Mouse (Mus musculus): ENCODE measurements around the gene Olfr1410. TPM values are rescaled to one million over a fixed set of nuclear protein-coding genes. Genes with fewer than 3 reads are reported as not detected.

Olfr1410 gene
- polyA plus RNA-seq, 1 experiment from 2014 or later = not detected

DNA sequence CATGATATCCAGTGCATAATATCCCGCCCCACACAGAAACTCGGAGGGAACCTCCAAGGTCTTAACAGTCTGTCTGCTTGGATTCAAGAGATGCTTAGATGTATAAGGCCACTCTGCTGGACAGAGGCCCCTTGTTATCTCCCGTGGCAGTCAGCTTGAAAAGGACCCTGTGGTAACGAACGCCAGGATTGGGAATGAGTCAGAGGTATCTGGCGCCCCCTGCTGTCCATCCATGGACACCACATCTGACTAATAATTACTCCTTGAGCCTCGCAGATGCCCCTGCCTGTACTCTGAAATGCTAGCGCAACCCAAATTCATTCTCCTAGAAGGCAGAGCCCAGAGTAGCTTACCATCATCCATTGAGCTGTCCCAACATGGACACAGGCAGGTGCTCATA is 42.2 kb downstream of the Olfr1410 start:
- 0 out of 2 replicates have a peak overlapping the region, but pooled peaks have one; percentile 25 for H3K4me2 ChIP-seq
- no peak overlapping the region for H3K27ac ChIP-seq (ENCODE audit: low read depth)
- ATAC-seq (ENCODE audit: insufficient read depth) = peak; percentile 43; the same call in 1 of the 2 replicates

DNA sequence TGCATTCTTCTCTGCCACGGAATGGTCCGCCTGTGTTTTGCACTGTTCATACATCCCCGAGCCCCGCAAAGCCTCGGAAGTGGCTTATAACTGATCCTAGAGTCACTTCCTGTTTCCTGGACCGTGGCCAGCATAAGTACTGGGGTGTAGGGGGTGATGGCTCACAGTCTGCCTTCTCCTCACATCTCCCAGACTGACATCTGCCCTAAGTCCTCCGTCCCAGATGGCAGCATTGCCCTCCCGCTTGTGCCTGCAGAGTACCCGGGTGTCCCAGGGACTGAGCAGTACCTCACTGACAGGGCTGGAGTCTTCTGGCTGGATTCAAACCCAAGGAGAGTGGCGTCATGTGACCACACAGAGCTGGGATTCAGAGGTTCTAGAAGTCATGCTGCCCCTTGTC is 42.6 kb downstream of the Olfr1410 start:
- H3K27me3 ChIP-seq (ENCODE audit: insufficient read depth, low read length) = no peaks in the 10 kb centered on the region
- no peak for TF ChIP-seq CTCF (IDR thresholded peaks at IDR 0.05; ENCODE audit: low read depth)
- ATAC-seq (ENCODE audit: insufficient read depth) = 0 out of 2 replicates have a peak, but pooled peaks have one; percentile 22
- no peak overlapping the region for H3K4me3 ChIP-seq (ENCODE audit: low read depth, low read length)
- 0 out of 2 replicates have a peak overlapping the region, but pooled peaks have one; percentile 25 for H3K4me2 ChIP-seq
- no peaks in the 10 kb centered on the region for H3K4me1 ChIP-seq (ENCODE audit: insufficient read depth)
- no peaks in the 10 kb centered on the region for H3K9me3 ChIP-seq (ENCODE audit: low read depth, low read length)
- DNase-seq = peak; percentile 9
- no peak overlapping the region for H3K27ac ChIP-seq (ENCODE audit: low read depth)
- H3K36me3 ChIP-seq (ENCODE audit: insufficient read depth) = no peaks in the 10 kb centered on the region
- H3K9ac ChIP-seq = no peak overlapping the region
- WGBS = 37% methylated on average over 10 of the region's 10 CpGs

More for the DNA sequence above, 42.2 kb downstream of the Olfr1410 start:
- DNase-seq = peak; percentile 89
- Histone ChIP-seq H3K4me1 (ENCODE audit: insufficient read depth) (no peaks in the 10 kb centered on the region), H3K4me3 (ENCODE audit: low read depth, low read length) (no peak overlapping the region), H3K36me3 (ENCODE audit: insufficient read depth) (no peaks in the 10 kb centered on the region), H3K27me3 (ENCODE audit: insufficient read depth, low read length) (no peaks in the 10 kb centered on the region), H3K9ac (no peak overlapping the region), H3K9me3 (ENCODE audit: low read depth, low read length) (no peaks in the 10 kb centered on the region)
- 10% methylated on average over 8 of the region's 8 CpGs for WGBS
- TF ChIP-seq CTCF (IDR thresholded peaks at IDR 0.05; ENCODE audit: low read depth) = peak; percentile 92

DNA sequence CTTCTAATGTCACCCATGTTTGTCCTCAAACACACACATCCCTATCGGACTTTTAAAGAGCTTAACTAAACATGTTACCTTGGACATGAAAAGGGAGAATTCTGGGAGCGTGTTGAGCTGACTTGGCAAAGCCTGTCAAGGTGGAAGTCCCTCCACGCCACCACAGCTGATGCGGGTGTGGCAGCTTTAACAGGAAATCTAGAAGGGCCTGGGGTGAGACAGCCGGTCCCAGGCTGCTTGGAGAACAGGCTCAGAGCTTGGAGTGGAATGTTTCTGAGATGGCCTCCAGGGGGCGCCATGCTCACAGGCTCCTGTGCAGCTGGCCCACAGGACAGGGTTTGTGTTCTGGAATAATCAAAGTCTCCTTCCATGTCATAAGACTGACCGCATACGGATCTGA is 43.1 kb downstream of the Olfr1410 start, which contains the start of gene Otos:
TSS of gene Otos (minus strand) at position 169 of the 400 bp plus-strand sequence.
- 0 out of 2 replicates have a peak within 1 kb of the TSS, but pooled peaks have one; percentile 25 for H3K4me2 ChIP-seq
- H3K9me3 ChIP-seq (ENCODE audit: low read depth, low read length) = no peaks in the 10 kb centered on the region
- TF ChIP-seq CTCF (IDR thresholded peaks at IDR 0.05; ENCODE audit: low read depth) = peak; percentile 81
- 18% methylated on average over 8 of the region's 8 CpGs for WGBS
- no peak within 1 kb of the TSS for H3K27ac ChIP-seq (ENCODE audit: low read depth)
- H3K9ac ChIP-seq = no peak within 1 kb of the TSS
- H3K27me3 ChIP-seq (ENCODE audit: insufficient read depth, low read length) = no peaks in the 10 kb centered on the region
- H3K4me3 ChIP-seq (ENCODE audit: low read depth, low read length) = no peak within 1 kb of the TSS
- ATAC-seq (ENCODE audit: insufficient read depth) = 0 out of 2 replicates have a peak, but pooled peaks have one; percentile 48
- DNase-seq = peak; percentile 86
- H3K36me3 ChIP-seq (ENCODE audit: insufficient read depth) = no peaks in the 10 kb centered on the region
- H3K4me1 ChIP-seq (ENCODE audit: insufficient read depth) = no peaks in the 10 kb centered on the region

DNA sequence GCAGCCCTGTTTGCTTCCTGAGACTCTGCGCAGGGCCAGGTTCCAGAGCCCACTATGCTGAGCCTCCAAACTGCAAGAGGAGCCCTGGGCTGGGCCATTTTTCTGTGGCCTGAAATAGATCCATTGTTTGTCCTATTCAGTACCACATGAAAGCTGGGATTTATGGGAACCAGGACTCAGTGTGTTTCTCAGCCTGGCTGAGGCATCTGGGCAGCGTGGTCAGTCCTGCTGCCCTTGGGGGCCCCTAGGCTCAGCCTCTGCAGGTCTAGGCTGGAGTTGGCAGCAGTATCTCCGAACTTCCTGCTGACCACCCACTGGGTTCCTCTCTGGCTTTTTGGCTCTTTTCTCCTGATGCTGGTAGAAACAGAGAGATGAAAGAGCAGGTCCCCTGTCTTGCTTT is 45.9 kb downstream of the Olfr1410 start:
- Histone ChIP-seq H3K4me3 (ENCODE audit: low read depth, low read length) (no peak overlapping the region), H3K27me3 (ENCODE audit: insufficient read depth, low read length) (no peaks in the 10 kb centered on the region), H3K27ac (ENCODE audit: low read depth) (no peak overlapping the region), H3K4me1 (ENCODE audit: insufficient read depth) (no peaks in the 10 kb centered on the region), H3K9me3 (ENCODE audit: low read depth, low read length) (no peaks in the 10 kb centered on the region), H3K9ac (no peak overlapping the region), H3K4me2 (no peak overlapping the region), H3K36me3 (ENCODE audit: insufficient read depth) (no peaks in the 10 kb centered on the region)
- DNase-seq (no peak), ATAC-seq (ENCODE audit: insufficient read depth) (no peak)
- no peak for TF ChIP-seq CTCF (IDR thresholded peaks at IDR 0.05; ENCODE audit: low read depth)
- 61% methylated on average over 3 of the region's 3 CpGs for WGBS

DNA sequence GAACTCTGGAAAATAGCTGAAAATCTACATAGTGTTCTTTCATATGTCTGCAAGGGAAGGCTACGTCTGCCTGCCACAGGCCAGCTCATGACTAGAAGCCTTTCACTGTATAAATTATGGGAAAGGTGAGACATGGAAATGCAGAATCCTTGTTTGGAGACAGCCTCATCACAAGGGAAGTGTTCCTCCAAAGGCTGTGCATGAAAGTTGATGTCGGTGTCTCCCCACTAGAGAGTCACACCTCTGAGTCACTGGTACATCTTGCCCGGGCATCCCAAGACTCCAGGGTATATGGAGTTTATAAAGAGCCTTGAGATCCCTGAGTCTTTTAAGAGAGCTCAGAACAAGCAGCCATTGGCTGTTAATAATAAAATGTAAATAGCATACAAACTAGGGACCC is 47.6 kb downstream of the Olfr1410 start:
- WGBS = 81% methylated on average over 3 of the region's 3 CpGs

DNA sequence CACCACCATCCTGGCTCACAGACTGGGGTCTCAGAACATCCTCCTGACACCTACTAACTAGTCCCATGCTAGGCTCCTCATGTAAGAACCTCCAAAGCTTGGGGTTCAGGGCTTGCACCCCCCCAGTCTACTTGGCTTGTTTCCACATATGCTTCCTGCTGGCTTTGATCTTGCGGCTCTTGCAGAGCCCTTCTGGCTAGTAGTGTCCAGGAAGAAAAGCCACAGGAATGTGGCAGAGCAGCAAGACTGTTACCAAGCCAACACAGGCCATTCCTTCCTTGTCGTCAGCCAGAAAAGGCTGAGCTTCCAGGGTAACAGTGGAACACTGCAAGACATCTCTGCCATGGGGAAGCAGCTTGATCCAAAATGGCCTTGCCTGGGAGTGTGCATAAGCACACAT is 49.1 kb downstream of the Olfr1410 start:
- no peak for ATAC-seq (ENCODE audit: insufficient read depth)
- no peak for TF ChIP-seq CTCF (IDR thresholded peaks at IDR 0.05; ENCODE audit: low read depth)
- peak; percentile 12 for DNase-seq
- no peaks in the 10 kb centered on the region for H3K27me3 ChIP-seq (ENCODE audit: insufficient read depth, low read length)
- H3K4me3 ChIP-seq (ENCODE audit: low read depth, low read length) = no peak overlapping the region
- H3K4me1 ChIP-seq (ENCODE audit: insufficient read depth) = no peaks in the 10 kb centered on the region
- H3K4me2 ChIP-seq = no peak overlapping the region
- no peaks in the 10 kb centered on the region for H3K9me3 ChIP-seq (ENCODE audit: low read depth, low read length)
- H3K9ac ChIP-seq = no peak overlapping the region
- no peaks in the 10 kb centered on the region for H3K36me3 ChIP-seq (ENCODE audit: insufficient read depth)
- H3K27ac ChIP-seq (ENCODE audit: low read depth) = no peak overlapping the region
- WGBS = 45% methylated on average over 2 of the region's 2 CpGs

More for the DNA sequence above, 47.6 kb downstream of the Olfr1410 start:
- H3K4me1 ChIP-seq (ENCODE audit: insufficient read depth) = no peaks in the 10 kb centered on the region
- H3K4me2 ChIP-seq = no peak overlapping the region
- no peaks in the 10 kb centered on the region for H3K36me3 ChIP-seq (ENCODE audit: insufficient read depth)
- ATAC-seq (ENCODE audit: insufficient read depth) (no peak), DNase-seq (no peak)
- H3K27me3 ChIP-seq (ENCODE audit: insufficient read depth, low read length) = no peaks in the 10 kb centered on the region
- H3K4me3 ChIP-seq (ENCODE audit: low read depth, low read length) = no peak overlapping the region
- no peak overlapping the region for H3K9ac ChIP-seq
- no peak overlapping the region for H3K27ac ChIP-seq (ENCODE audit: low read depth)
- H3K9me3 ChIP-seq (ENCODE audit: low read depth, low read length) = no peaks in the 10 kb centered on the region
- TF ChIP-seq CTCF (IDR thresholded peaks at IDR 0.05; ENCODE audit: low read depth) = no peak

DNA sequence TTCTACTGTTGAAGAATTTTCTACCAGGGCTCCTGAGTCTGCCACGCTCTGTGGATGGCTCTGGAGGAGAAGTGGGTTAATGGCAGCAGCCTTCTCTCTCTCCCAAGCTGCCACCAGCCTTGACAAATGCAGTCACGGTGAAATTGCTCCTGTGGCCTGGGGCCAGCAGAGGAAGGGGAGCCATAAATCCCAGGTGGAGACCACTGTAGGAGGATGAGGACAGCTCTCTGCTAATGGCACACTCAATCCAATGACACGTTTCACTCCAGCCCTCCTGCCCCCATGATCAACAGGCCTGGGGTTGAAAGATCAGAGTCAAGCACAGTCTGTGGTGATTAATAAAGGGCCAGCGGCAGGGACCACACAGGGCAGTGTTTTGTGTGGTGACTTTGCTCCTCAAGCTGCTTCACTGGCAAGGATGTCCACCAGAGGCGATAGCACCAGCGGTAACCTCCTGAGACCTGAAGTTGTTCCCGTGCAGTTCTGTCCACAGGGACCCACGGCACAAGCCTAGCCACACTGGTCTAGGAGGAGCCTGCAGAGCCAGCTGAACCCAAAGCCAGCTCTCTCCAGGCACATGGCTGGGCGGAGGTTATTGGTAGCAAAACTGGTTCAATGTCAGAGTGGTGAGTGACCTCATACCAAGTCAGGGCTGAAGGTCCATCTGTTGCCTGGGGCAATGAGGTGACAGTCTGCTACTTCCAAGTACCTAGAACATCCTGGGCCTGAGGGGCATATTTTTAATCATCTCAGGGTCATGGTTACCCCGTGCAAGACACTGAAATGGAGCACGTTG is 51.6 kb downstream of the Olfr1410 start:
- Histone ChIP-seq H3K27me3 (ENCODE audit: insufficient read depth, low read length) (no peaks in the 10 kb centered on the region), H3K4me2 (no peak overlapping the region), H3K4me1 (ENCODE audit: insufficient read depth) (no peaks in the 10 kb centered on the region), H3K27ac (ENCODE audit: low read depth) (no peak overlapping the region), H3K9me3 (ENCODE audit: low read depth, low read length) (no peaks in the 10 kb centered on the region), H3K4me3 (ENCODE audit: low read depth, low read length) (no peak overlapping the region), H3K9ac (no peak overlapping the region), H3K36me3 (ENCODE audit: insufficient read depth) (no peaks in the 10 kb centered on the region)
- TF ChIP-seq CTCF (IDR thresholded peaks at IDR 0.05; ENCODE audit: low read depth) = no peak
- WGBS = 64% methylated on average over 11 of the region's 11 CpGs
- DNase-seq (no peak), ATAC-seq (ENCODE audit: insufficient read depth) (no peak)

Measured in lung, embryonic 14.5 days (tissue).